Mouse (Mus musculus) C2C12 (cell line): Measurements from ENCODE around the gene Ube2i. TPM values are rescaled to one million over a fixed set of nuclear protein-coding genes. Genes with fewer than 3 reads are reported as not detected.
A peak's percentile ranks its signal among the peaks of the same experiment; 100 is the strongest.

Experiments
- H3K27me3 ChIP-seq: one replicate; pipeline ENCODE4 v1.6.1; 2011; ENCODE audit not compliant: control insufficient read depth, insufficient read depth, insufficient read length
- H3K36me3 ChIP-seq: one replicate; pipeline ENCODE4 v1.6.1; 2011; ENCODE audit not compliant: control insufficient read depth, insufficient read depth
- H3K4me3 ChIP-seq: one replicate; pipeline ENCODE4 v1.5.1; 2011; ENCODE audit warnings: mild to moderate bottlenecking, control low read depth; ENCODE audit not compliant: poor library complexity, insufficient read depth, severe bottlenecking
- H3K79me2 ChIP-seq: one replicate; pipeline ENCODE4 v1.6.1; 2011; ENCODE audit not compliant: control insufficient read depth, insufficient read depth
- H3K79me3 ChIP-seq: one replicate; pipeline ENCODE4 v1.6.1; 2011; ENCODE audit warnings: low read depth, control low read depth
- H3ac ChIP-seq: one replicate; pipeline ENCODE3; 2011; ENCODE audit warnings: low read depth; ENCODE audit not compliant: control insufficient read depth, insufficient read length
- CEBPB ChIP-seq: IDR thresholded peaks from one replicate; pipeline ENCODE4 v1.6.1; 2011; ENCODE audit warnings: low read depth, mild to moderate bottlenecking, control low read depth, moderate library complexity
- CTCF ChIP-seq: IDR thresholded peaks from one replicate; pipeline ENCODE4 v1.5.1; 2011; ENCODE audit not compliant: control insufficient read depth, insufficient read depth, insufficient read length
- FOSL1 ChIP-seq: IDR thresholded peaks from one replicate; pipeline ENCODE4 v1.8.0; 2011; ENCODE audit warnings: mild to moderate bottlenecking, low read length; ENCODE audit not compliant: poor library complexity, insufficient read depth, severe bottlenecking
- MAX ChIP-seq: IDR thresholded peaks from one replicate; pipeline ENCODE4 v1.6.1; 2011; ENCODE audit warnings: mild to moderate bottlenecking, control low read depth
- MYOD1 ChIP-seq: IDR thresholded peaks from one replicate; pipeline ENCODE4 v1.6.1; 2011; ENCODE audit warnings: low read depth; ENCODE audit not compliant: control insufficient read depth, insufficient read length
- MYOG ChIP-seq: IDR thresholded peaks from one replicate; pipeline ENCODE4 v1.6.1; 2011; ENCODE audit not compliant: control insufficient read depth, insufficient read length; ENCODE audit errors: extremely low read depth
- USF1 ChIP-seq: IDR thresholded peaks from one replicate; pipeline ENCODE4 v1.6.1; 2011; ENCODE audit warnings: low read depth, mild to moderate bottlenecking, control low read depth, moderate library complexity
- polyA plus RNA-seq: library from polyadenylated mRNA; unstranded; fragments of >200 nt; fragmentation: generic; extraction: Trizol; gene quantifications from one replicate; pipeline ENCODE4 v1.2.1, GENCODE M21; 2012; ENCODE audit warnings: missing spikeins

Ube2i gene
- polyA plus RNA-seq, 1 experiment: 405 TPM

DNA sequence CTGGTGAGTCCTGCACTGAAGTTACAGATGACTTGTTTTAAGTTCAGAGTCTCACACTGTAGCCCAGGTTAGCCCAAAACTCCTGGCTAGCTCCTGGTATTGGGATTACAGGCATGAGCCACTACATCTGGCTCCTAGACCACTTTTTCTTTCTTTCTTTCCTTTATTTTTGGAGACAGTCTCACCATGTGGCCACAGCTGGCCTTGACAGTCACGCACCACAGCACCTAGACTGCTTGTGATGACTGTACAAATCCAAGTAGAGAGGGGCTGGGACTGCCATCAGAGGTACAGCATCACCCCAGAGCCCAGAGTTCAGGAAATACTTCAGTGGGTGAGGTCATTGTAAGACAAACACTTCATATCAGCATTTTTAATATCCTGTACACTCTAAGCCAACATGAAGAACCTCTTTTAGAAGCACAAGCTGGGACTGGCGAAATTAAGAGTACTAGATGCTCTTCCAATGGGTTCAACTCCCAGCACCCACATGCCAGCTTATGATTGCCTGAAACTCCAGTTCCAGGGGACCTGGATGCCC is 3.6 kb downstream of the Ube2i start:
- Histone ChIP-seq H3K27me3 (no peaks in the 10 kb centered on the region), H3K4me3 (peak overlapping the region; percentile 99), H3K79me3 (peaks cover 69% of the 10 kb centered on the region), H3K79me2 (peaks cover 74% of the 10 kb centered on the region), H3ac (no peak overlapping the region), H3K36me3 (peaks cover 58% of the 10 kb centered on the region)
- TF ChIP-seq FOSL1 (no peak), USF1 (no peak), CEBPB (no peak), CTCF (no peak), MAX (no peak), MYOG (no peak), MYOD1 (no peak)

GRCm38 (mm10) chr17:25264453-25264852 is 10.0 kb downstream of the Ube2i start:
- Histone ChIP-seq H3K79me3 (peaks cover 39% of the 10 kb centered on the region), H3K4me3 (no peak overlapping the region), H3K27me3 (no peaks in the 10 kb centered on the region), H3K36me3 (peaks cover 73% of the 10 kb centered on the region), H3ac (no peak overlapping the region), H3K79me2 (peaks cover 50% of the 10 kb centered on the region)
- no peak for TF ChIP-seq FOSL1
- no peak for TF ChIP-seq MAX
- no peak for TF ChIP-seq USF1
- TF ChIP-seq CTCF: no peak
- no peak for TF ChIP-seq MYOG
- no peak for TF ChIP-seq MYOD1
- TF ChIP-seq CEBPB: no peak

DNA sequence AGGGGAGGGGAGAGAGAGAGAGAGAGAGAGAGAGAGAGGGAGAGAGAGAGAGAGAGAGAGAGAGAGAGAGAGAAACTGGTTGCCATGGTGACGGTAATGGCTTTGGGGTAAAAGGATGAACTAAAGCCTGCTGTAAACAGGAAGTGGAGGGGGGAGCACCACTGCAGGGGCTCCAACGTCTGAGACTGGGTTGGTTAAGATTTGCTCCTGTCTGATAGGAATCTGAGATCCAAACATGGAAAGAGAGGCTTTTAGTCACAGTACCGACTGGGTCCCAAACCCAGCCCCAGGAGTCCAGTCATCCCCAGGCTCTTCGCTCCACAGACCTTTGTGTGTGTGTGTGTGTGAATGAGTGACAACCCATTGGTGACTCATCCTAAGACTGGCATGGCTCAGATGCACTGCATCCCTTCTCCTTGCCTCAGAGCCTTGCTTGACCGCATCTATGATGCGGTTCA is 16.6 kb downstream of the Ube2i start:
- no peaks in the 10 kb centered on the region for H3K79me3 ChIP-seq
- TF ChIP-seq FOSL1 (no peak), MYOD1 (no peak), USF1 (no peak)

GRCm38 (mm10) chr17:25256140-25256754 is 18.2 kb downstream of the Ube2i start, which contains the start of gene Baiap3:
Gene Baiap3, minus strand, starts transcription at chr17:25256364.
- peaks cover 41% of the 10 kb centered on the region for H3K27me3 ChIP-seq
- H3K79me3 ChIP-seq: no peaks in the 10 kb centered on the region
- H3K4me3 ChIP-seq: no peak within 1 kb of the TSS
- no peaks in the 10 kb centered on the region for H3K79me2 ChIP-seq
- no peak within 1 kb of the TSS for H3ac ChIP-seq
- TF ChIP-seq MAX: no peak
- H3K36me3 ChIP-seq: peaks cover 4% of the 10 kb centered on the region

More for the DNA sequence above, 16.6 kb downstream of the Ube2i start:
- Histone ChIP-seq H3K4me3 (no peak overlapping the region), H3K36me3 (peaks cover 10% of the 10 kb centered on the region), H3K79me2 (no peaks in the 10 kb centered on the region), H3ac (no peak overlapping the region), H3K27me3 (peaks cover 28% of the 10 kb centered on the region)

DNA sequence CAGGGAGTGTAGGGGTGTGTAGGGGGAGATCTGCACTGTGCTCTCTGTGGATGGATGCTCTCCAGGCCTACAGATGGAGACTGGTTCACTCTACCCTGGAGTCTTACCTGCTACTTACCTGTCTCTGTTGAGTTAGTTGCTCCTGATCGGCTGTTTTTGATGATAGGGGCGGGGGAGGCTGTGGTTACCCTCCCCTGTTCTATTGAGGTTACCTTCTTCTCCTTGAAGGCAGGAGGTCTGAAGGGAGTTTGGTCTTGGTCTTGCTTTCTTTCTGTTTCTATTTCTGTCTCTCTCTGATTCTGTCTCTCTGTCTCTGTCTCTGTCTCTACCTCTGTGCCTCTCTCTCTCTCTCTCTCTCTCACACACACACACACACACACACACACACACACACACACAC is 19.3 kb downstream of the Ube2i start:
- H3K79me3 ChIP-seq: no peaks in the 10 kb centered on the region
- no peak overlapping the region for H3ac ChIP-seq
- no peaks in the 10 kb centered on the region for H3K79me2 ChIP-seq
- TF ChIP-seq MYOD1 (no peak), FOSL1 (no peak), MYOG (no peak), USF1 (no peak), MAX (no peak), CEBPB (no peak), CTCF (no peak)
- H3K27me3 ChIP-seq: peaks cover 51% of the 10 kb centered on the region
- peaks cover under 1% of the 10 kb centered on the region for H3K36me3 ChIP-seq
- no peak overlapping the region for H3K4me3 ChIP-seq

DNA sequence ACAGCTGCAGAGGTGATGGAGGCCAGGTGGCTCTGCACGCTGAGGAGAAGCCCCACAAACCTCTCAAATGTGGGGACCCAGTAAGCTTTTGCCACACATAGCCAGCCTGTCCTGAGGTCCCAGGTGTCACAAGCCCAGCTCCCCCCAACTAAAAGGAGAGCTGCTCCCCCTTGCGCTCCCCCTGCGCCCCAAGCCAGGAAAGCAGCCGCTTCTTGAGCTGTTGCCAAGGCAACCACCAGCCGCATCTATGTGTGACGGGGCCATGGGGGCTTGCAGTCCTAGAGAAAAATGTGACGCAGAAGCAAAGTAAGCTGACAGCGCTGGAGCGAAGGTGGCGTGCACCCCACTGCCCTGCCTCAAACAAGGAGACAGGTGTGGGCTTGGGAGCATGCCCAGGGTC is 20.7 kb downstream of the Ube2i start:
- H3K36me3 ChIP-seq: no peaks in the 10 kb centered on the region
- peaks cover 53% of the 10 kb centered on the region for H3K27me3 ChIP-seq
- H3K4me3 ChIP-seq: no peak overlapping the region
- H3K79me2 ChIP-seq: no peaks in the 10 kb centered on the region
- no peaks in the 10 kb centered on the region for H3K79me3 ChIP-seq
- H3ac ChIP-seq: no peak overlapping the region
- TF ChIP-seq CTCF (no peak), USF1 (no peak), FOSL1 (no peak), CEBPB (no peak), MYOG (no peak), MYOD1 (no peak), MAX (no peak)
